Mouse (Mus musculus) heart, postnatal 4 days (tissue): Measurements from ENCODE around the gene Psmg1. TPM values are rescaled to one million over a fixed set of nuclear protein-coding genes. Genes with fewer than 3 reads are reported as not detected.

Experiments
- DNase-seq: peaks from one replicate; pipeline ENCODE4 v3.0.0; 2021
- microRNA-seq, 2 experiments: library from miRNA; unstranded; fragments of <30 nt; microRNA quantifications; one replicate each; pipeline ENCODE4 v1.2.0; 2021 to 2022
- total RNA-seq, 2 experiments: library from RNA; stranded (reverse); gene quantifications; 2 replicates each; pipeline ENCODE4 v1.2.3; 2021

Gene Psmg1
- total RNA-seq, 2 experiments from 2014 or later: 28.0 to 28.9 TPM

DNA sequence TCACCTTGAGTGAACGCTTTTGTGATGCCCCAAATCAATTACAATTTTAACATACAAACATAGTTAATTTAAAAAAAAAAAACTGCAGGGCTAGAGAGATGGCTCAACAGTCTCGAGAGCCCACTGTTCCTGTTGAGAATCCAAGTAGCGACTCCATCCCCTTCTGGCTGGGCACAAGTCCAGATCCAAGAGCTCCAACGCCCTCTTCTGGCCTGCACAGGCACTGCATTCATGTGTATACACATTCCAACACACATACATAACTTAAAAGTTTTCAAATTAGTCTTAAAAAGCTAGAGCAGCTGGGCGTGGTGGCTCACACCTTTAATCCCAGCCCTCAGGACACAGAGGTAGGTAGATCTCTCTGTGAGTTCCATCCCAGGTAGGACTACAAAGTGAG lies 34.1 kb downstream of the Psmg1 start:
- DNase-seq: peak; percentile 33

DNA sequence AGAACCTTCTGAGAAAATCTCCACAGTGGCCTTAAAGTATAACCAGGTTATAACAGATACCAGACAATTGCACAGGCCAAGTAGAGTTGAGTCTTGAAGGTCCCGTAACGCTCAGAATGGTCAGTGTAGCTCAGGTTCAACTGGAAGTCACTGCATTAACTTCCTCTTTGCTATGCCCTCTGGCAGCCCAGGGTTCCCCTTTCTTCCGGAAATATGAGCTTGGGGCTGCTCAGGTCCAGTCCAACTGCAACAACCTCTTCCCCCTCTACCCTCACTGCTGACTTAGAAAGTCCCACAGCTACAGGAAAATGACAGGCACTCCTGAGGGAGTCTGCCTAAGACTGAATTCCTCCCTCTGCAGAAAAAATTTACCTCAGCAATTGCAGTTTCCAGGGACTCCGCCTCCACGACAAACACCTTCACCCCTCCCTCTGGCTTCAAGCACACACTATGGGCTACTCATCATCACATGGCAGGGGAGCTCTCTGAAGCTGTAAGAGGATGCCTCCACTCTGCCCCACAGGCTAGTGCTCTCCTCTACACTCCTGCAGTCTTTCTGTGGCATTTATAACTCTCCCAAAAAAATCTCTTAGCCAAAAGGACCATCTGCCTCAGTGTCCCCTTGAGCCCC lies 34.9 kb downstream of the Psmg1 start:
- DNase-seq: no peak

DNA sequence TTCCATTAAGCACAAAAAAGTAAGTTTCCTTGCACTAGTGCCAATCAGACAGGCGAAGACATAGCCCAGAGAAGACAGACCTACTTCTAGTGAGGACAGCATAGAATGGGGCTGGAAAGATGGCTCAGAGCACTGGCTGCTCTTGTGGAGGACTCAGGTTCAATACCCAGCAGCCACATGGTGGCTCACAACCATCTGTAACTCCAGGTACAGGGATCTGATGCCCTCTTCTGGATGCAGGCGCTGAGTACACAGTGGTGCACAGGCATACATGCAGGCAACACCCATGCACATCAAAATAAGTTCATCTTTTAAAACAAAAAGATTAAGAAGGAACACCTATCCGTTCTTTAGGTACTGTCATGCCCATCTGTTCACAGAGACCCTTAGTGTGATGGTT lies 36.4 kb downstream of the Psmg1 start:
- DNase-seq: no peak

DNA sequence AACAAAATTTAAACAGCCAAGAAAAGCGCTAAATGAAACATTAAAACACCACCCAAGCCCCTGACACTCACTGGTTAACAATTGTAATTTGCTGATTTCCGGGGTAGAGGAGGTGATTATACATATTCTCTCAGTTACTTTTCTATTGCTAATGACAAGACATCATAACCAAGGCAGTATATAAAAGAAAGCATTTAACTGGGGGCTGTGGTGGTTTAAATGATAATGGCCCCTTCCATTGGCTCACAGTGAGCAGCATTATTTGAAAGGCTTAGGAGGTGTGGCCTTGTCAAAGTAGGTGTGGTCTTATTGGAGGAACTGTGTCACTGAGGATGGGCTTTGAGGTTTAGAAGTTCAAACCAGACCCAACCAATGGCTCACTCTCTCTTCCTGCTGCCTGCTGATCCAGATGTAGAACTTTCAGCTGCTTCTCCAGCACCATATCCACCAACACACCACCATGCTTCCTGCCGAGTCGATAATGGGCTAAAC lies 37.6 kb downstream of the Psmg1 start:
- no peak for DNase-seq

DNA sequence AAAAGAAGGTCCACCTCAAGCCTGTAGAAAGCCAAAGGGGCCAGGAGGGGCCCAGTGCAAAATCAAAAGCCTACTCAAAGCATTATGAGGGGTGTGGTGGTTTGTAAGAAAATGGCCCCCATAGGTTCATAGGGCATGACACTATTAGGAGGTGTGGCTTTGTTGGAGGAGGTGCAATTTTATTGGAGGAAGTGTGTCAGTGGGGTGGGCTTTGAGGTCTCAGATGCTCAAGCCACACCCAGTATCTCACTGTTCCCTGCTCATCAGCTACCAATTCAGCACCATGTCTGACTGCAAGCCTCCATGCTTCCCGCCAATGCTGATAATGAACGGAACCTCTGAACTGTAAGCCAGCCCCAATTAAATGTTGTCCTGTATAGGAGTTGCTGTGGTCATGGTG lies 39.3 kb downstream of the Psmg1 start:
- DNase-seq: no peak

DNA sequence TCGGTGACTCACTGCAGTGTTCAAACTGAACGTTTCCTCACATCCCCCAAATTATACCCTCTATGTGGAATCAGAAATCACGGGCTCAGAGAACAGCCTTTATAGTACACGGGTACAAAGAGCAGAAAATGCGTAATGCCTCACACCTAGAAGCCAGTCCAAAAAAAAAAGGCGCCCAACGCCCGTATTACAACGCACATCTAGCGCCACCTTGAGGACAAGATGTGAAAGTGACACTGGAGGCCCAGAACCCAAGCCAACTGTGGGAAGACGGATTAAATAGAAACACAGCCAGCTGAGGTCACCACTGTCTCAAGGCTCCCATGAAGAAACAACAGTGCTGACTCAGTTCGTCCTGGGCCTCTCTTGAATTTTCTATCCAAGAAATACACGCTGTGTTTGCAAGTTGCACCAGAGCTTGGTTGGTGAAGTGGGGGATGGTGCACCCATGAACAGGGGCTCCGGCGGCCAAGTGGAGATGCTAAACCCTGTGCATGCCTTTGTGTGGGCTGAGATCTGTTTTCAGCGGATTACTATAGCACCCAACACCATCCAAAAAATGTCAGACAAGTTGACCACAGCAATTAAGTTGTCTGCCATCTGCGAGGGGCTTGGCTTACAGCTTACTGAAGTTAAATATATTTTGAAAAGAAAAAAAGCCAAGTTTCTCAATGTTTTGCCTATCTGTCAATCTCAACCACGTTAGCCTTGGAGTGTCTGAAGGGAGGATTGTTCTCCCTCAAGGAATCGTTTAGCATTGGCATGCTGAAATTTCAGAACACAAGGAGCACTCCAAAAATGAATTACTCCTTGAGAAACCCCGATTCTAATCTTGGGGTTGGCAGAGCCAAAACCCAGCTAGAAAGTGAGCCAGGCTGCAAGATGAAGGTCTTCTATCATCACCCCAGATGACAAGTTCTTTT lies 45.1 kb downstream of the Psmg1 start:
- DNase-seq: peak; percentile 84

DNA sequence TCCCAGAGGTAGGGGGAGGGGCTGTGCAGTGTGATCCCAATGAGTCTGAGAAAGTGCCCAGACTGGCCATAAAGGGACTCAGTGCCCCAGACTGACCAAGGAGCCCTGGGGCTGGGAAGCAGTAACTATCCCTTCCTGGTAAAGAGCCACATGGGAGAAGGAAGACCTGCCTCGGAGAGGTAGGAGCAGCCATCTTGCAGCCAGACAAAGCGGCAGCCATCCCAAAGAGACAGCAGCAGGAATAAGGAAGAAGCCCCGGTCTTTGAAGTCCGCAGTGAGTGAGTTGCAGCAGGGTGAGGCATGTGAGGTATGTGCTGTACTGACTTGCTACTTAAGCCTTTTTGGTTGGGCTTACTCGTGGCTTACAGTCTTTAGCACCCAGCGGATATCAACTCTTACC lies 47.6 kb downstream of the Psmg1 start:
- no peak for DNase-seq

DNA sequence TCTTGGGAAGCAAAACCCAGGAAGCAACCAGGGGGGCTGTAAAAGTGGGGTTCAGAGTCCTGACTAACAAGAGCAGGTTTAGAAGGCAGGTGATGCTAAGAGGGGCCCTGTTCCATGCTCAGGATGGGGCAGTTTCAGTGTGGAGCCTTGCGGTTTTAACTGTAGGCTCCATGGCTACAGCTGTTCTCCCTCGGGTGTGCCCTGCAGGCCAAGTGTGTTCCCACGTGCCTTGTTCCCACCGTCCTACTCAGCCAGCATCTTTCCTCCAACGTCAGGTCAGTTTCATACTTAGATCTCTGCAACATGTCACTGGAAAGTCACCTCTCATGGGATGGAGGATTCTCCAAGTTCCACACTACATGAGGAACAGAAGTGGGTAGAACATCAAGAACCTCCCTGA lies 49.2 kb downstream of the Psmg1 start:
- no peak for DNase-seq

DNA sequence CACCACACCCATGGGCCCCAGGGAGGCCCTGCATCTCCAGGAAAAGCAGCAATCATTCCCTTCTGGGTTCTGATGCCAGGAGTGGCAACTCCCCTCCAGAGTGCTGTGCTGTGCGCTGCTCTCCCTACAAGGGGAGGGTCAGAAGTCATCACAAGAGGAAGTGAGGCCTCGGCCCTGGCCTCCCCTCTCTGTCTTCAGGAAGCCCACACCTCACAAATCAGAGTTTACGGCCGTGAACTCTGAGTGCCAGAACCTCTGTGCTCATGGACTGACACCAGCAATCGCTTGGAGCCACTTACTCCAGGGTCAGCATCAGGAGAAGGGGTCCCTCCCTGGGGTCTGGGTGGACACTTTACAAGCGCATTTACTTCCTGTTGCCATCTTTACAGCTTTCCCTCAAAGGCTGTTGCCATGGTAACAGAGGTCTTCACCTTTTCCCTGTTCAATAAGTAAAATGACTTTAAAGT lies 55.2 kb downstream of the Psmg1 start:
- DNase-seq: no peak

DNA sequence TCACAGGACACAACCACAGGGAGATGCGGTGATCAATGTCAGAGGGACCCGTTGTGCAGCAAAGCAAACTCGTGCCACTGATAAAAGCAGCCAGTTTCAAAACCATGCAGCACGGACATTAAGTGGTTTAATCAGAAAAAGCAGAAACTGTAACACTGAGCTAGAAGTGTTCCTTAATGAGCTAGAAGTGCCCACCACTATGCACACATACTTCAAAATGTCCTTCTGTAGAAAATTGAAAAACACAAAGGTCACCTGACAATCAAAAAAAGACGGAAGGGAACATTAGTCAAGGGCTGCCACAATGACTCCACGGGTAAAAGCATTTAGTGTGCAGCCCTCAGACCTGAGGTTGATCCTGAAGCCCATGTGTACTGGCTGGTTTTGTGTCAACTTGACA lies 57.9 kb downstream of the Psmg1 start:
- no peak for DNase-seq

DNA sequence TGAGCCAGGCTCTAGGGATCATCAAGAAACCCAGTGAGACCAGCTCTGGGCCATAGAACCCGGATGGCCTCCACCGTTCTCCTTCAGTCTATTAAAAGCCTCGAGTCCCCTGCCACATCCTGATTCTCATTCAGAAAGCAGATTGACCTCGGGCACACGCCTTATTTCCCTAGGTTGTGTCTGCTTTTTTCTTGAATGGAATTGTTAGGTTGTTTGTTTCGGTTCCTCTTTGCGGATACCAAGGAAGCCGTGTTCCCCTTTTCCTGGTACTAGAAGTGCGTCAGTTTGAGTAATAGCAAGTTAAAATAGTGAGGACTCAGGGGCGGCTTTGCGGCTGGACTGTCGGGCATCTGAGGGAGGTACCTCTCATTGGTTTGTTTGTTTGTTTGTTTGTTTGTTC lies 59.3 kb downstream of the Psmg1 start:
- no peak for DNase-seq

Small RNAs within 50 kb of the gene (microRNA-seq; reads per million reads assigned to microRNA genes)
- gene Gm27833: 0 reads per million in 2 experiments

Other genes with a start within 250 kb of the Psmg1 start
- gene Brwd1, start 91.6 kb upstream of the Psmg1 start, total RNA-seq: 100 to 1,000 TPM; 101 to 109 TPM
- gene Hmgn1, start 136.8 kb upstream of the Psmg1 start, total RNA-seq: 100 to 1,000 TPM; 118 to 131 TPM
- gene Wrb, start 154.4 kb upstream of the Psmg1 start, total RNA-seq: 10 to 100 TPM; 20.4 to 20.6 TPM
- 1 to 10 TPM; 1.5 to 1.7 TPM for gene Lca5l, start 201.3 kb upstream of the Psmg1 start, total RNA-seq
- 100 to 1,000 TPM; 519 to 549 TPM for gene Sh3bgr, start 209.5 kb upstream of the Psmg1 start, total RNA-seq
- not detected for gene B3galt5, start 244.8 kb upstream of the Psmg1 start, total RNA-seq